Mouse (Mus musculus) ovary, adult 18-20 months (tissue): ENCODE results near the gene Tmem237.

ENCODE experiments used
- DNase-seq: peaks from one replicate; pipeline ENCODE4 v3.0.0; 2022; ENCODE audit warnings: low spot score, mixed read lengths

Tmem237 gene

GRCm38 (mm10) chr1:59119720-59120457, at the start of gene Tmem237:
TSS of gene Tmem237 (minus strand) at chr1:59120408.
- peak; percentile 90 for DNase-seq

DNA sequence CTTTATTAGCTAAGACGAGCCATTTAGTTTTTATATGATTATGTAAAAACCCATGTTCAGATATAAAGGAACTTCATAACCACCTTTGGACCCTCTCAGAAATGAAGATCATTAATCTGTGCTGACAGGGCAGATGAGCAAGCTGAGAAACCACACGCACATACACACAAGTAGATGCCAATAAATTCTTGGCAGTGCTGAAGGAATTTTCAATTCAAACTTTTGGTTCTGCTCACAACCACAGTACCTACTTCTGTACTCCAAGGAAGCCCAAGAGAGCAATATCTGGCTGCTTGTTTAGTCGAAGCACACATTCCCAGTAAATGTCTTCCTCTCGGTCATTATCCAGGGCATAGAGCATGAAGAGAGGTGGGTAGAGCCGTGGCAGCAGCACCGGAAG, 49.4 kb upstream of the Tmem237 start:
- DNase-seq = no peak

GRCm38 (mm10) chr1:59168556-59168955, 48.3 kb upstream of the Tmem237 start:
- no peak for DNase-seq

- DNase-seq = no peak
Measured at GRCm38 (mm10) chr1:59167654-59168425, 47.6 kb upstream of the Tmem237 start.

- DNase-seq = no peak
Measured at GRCm38 (mm10) chr1:59166232-59166905, 46.2 kb upstream of the Tmem237 start.

- DNase-seq = no peak
Measured at GRCm38 (mm10) chr1:59163918-59164317, 43.7 kb upstream of the Tmem237 start.

GRCm38 (mm10) chr1:59163030-59163461, 42.8 kb upstream of the Tmem237 start, which contains the start of gene Mpp4:
TSS of gene Mpp4 (minus strand) at chr1:59163389.
- no peak for DNase-seq

GRCm38 (mm10) chr1:59162309-59163024, 42.3 kb upstream of the Tmem237 start:
- DNase-seq = no peak

DNA sequence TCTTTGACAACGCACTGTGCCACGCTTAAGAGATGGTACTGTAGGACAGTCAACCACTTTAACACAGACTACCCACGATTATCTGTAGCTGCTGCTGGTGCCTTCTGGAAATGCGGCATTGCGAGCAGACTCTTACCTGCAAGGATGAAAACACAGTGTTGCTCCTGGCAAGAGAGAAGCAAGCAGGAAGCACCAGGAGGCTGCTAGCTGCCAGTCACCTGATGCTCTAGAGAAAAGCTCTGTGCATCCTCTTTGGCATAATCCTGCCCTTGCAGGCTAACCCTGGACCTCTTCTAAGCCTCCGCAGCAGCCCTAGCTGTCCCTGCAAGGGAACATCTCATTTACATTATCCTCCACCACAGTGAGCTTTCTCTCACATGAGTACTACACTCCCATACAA, 41.2 kb upstream of the Tmem237 start:
- no peak for DNase-seq

- DNase-seq = no peak
Measured at GRCm38 (mm10) chr1:59160871-59161270, 40.7 kb upstream of the Tmem237 start.

GRCm38 (mm10) chr1:59159136-59159535, 38.9 kb upstream of the Tmem237 start:
- DNase-seq = no peak

GRCm38 (mm10) chr1:59158498-59158897, 38.3 kb upstream of the Tmem237 start:
- DNase-seq = no peak

DNA sequence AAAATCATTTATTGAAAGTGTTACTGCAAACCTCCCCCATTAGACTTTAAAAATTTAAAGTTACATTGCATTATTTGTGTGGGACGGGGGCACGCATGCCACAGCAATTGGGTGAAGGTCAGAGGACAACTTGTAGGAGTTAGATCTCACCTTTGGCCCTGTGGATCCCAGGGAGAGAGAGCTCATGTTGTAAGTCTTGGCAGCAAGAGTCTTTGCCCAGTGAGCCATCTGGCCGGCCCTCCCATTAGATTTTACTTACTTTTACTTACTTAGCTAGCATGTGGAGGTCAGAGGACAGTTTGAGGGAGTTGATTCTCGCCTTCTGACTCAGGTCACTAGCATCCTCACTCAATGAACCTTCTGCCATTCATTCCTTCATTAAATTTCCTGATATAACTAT, 37.6 kb upstream of the Tmem237 start:
- no peak for DNase-seq

DNA sequence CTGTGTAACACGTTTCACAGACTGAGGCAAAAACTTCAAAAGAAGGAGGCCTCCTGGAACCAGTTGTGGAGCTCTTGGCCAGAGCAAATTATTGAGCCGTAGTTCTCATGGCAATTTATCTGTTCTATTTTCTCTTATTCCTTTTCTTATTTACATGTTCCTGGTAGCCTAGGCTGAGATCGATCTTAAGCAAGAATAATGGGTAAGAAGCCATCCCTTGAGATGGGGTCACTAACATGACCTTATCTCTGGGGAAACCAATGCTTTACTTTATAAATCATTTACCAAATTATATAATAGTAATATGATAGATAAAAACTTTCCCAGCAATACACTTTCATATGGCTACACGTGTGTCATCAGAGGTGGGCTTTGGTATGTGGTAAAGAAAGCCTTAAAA, 32.1 kb upstream of the Tmem237 start:
- DNase-seq = no peak

- DNase-seq = no peak
Measured at GRCm38 (mm10) chr1:59150542-59150941, 30.3 kb upstream of the Tmem237 start.

GRCm38 (mm10) chr1:59144543-59144942, 24.3 kb upstream of the Tmem237 start:
- no peak for DNase-seq

- DNase-seq = no peak
Measured at GRCm38 (mm10) chr1:59142809-59143208, 22.6 kb upstream of the Tmem237 start.

DNA sequence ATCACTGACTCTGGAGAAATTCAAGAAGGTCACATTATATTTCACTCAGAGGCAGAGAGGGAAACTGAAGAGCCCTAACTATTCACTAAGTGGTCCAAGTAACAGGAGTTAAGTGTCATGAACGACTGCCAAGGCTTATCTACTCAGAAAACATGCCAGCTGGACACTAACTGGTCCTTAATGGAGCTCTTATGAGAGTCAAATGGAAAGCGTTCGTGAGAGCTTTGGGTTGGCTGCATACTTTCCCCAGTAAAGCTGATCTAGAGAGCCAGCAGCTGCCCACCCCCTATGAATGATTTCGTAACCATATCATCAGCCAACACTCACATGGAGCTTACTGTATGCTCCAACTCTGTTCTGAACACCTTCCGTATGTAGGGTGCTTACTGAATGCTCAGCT, 14.2 kb upstream of the Tmem237 start:
- DNase-seq = no peak

DNA sequence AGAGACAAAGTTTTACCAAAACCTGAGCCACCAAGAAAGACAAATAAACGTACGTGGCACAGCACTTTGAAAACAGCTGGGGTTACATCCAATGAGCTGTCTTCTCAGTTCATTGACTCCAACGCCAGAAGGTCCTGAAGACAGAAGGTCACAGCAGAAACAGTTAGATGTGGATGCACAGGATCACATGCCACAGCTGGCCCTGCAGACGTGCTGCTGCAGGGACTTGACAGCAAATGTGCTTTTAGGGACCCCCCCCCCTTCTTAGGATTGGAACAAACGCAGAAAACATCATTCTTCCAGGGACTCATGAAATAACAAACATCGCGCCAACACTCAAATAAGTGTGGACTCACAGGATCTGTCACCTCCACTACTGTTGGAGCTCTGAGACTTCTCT, 8.7 kb upstream of the Tmem237 start:
- no peak for DNase-seq

DNA sequence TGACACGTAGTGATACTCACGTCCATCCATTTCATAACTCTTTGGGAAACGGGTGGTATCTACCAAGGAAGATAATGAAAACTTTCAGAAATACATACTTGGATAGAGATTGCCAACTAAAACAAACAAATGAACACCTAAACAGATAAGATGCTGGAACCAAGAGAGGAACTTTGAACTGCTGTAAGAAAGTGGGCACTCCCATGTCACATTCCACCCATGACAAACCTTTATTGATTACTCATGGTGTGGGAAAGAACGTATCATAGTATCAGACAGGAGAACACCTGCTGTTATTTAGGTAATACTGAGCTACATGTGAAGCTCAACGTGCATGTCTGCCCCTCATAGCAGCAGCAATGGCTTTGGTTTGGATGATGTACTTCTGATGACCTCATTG, 5.3 kb upstream of the Tmem237 start:
- DNase-seq = no peak

DNA sequence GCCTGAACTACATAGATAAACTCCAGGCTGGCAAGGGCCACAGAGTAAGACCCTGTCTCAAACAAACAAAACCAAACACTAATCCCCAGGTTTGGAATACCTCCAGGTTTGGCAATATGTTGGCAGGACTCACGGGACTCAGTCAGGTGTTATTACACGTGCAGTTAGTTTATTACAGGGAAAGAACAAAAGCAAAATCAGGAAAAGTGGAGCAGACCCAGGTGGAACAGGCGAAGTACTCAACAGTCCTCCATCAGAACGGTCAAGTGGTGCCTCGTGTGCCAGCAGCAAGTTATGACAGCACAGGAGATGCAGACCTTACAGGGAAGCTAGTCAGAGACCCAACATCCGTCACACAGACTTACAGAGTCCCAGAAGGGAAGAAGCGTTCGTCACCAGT, 9.7 kb downstream of the Tmem237 start:
- DNase-seq = no peak

- DNase-seq = no peak
Measured at GRCm38 (mm10) chr1:59102071-59102470, 18.1 kb downstream of the Tmem237 start.
